Mouse (Mus musculus): Measurements from ENCODE around the gene Arvcf. TPM values are rescaled to one million over a fixed set of nuclear protein-coding genes. Genes with fewer than 3 reads are reported as not detected.

Gene Arvcf
- total RNA-seq, 2 experiments from 2014 or later: 33.2 to 38.6 TPM

- DNase-seq (ENCODE audit: low spot score in 2 of 2): no peak
Observed at GRCm38 (mm10) chr16:18428011-18428515, 80.1 kb downstream of the Arvcf start.

DNA sequence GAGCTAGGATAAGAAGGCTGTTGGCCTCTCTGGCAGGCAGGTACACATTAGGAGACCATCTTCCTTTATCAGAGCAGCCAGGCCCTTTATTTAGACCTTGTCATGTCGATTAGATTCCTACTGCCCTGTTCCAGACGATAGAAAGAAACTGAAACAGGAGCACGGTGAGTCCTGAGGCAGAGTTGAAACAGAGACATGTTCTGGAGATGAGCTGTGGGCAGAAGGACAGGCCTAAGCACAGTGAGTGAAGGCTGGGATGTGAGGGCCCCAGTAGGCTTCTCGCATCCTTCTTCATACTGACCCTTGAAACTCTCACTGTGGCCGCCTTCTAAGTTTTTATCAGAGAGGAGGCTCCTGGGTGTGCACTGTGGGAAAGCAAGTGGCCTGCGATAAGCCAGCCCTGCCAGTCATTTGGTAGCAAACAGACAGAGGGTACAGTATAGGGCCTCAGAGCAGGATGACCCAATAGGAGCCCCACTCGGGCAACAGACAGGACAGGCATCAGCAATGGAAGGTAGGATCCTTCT lies 80.6 kb downstream of the Arvcf start:
- no peak for DNase-seq (ENCODE audit: low spot score in 2 of 2)

- no peak for DNase-seq (ENCODE audit: low spot score in 2 of 2)
Observed at GRCm38 (mm10) chr16:18429641-18430040, 81.7 kb downstream of the Arvcf start.

DNA sequence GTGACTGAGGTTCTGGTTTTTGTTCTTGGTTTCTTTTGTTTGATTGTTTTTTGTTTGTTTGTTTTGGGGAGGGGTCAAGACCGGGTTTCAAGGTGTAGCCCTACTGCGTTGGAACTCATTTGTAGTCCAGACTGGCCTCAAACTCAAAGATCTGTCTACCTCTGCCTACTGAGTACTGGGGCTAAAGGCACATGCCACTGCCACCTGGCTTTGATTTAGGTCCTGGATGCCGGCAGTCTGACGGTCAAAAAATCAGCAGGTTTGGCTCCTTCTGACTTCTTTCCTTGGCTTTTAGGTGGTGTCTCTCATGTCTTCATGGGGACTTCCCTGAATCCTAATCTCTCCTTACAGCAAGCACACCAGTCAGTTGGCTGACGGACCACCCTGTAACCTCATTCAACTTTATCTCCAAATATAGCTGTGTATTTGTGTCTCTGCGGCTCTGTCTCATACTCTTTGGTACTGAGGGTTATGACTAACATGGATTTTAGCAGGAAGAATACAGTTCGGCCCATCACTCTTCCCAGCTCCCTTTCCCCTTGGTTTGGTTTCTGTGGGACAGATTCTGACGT lies 82.7 kb downstream of the Arvcf start:
- no peak for DNase-seq (ENCODE audit: low spot score in 2 of 2)

DNA sequence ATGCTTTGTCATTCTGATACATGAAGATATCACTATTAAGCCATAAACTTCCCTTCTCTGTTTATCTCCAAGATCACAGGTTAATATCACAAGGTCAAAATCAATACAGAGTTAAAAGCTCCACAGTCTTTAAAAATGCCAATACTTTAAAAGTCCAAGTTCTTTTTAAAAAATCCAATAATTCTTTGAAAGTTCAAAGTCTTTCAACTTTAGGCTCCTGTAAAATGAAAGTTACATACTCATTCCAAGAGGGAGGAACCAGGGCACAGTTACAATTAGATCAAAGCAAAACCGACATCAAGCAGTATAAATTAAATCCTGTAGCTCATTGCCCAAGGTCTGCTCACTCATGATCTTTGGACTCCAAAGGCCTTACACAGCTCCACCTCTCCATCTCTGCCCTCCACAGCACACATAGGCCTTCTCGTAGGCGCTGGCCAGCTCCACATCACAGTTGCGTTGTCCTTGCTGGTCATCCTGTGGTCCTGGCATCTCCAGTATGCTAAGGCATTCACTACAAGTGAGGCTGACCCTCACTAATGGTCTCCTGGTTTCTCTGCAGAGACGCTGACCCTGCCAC lies 85.4 kb downstream of the Arvcf start:
- no peak for DNase-seq (ENCODE audit: low spot score in 2 of 2)

DNA sequence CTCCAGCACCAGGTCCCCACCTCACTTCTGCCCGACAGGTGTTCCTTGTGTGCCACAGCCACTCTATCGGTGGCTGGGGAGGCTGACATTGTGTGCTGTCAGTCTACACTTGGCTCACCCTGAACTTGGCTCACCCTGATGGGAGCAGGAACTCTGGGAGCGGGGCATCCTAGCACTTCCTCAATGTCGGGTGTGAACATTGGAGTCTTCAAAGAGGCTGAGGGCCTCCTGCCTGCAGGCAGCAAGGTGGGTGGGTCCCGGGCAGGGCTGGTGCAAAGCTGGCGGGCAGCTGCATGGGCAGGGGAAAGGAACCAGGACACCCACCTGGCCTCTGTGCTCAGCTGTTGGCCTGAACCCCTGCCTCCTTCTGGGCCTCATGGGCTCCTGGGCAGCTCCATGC lies 88.1 kb downstream of the Arvcf start:
- no peak for DNase-seq (ENCODE audit: low spot score in 2 of 2)

DNA sequence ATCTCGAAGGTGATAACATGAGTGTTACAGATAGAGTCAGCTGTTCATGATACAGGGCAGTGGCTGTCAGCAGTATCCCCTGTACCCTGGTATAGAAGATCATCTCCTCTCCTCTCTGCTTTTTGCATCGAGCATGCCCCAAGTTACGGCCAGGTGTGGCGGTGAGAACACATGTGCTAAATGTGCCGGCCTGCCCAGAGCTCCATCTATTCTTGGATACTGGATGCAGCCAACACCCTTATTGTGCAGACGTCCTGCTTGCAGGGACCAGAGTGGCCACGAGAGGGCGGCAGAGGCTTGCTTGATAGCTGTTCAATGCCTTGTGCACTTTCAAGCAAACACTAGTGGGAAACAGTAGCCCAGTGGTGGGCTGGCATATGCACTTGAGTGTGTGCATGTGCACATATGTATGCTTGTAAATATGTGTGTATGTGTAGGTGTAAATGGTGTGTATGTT lies 95.4 kb downstream of the Arvcf start:
- peak; percentile 92 to 100 for DNase-seq (ENCODE audit: low spot score in 2 of 2)

DNA sequence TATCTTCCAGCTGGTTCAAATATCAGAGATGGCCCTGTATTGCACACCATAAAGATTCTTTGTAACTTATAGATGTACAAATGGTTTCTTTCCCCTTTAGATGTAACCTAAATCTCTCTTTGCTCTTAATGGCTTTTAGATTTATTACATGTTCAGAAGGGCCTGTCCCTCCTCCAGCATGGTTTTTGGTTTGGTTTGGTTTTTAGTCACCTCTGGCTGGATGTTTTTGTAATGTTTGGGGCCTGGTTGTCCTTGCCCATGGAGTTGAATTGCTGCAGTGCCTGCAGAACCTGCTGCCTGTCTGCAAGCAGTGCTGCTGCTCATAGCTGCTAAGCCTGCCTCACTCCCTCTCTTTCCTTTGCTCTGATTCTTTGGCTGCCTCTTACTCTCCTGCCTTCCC lies 99.3 kb downstream of the Arvcf start:
- no peak for DNase-seq (ENCODE audit: low spot score in 2 of 2)

- DNase-seq (ENCODE audit: low spot score in 2 of 2): no peak
Observed at GRCm38 (mm10) chr16:18448104-18448503, 100.1 kb downstream of the Arvcf start.

DNA sequence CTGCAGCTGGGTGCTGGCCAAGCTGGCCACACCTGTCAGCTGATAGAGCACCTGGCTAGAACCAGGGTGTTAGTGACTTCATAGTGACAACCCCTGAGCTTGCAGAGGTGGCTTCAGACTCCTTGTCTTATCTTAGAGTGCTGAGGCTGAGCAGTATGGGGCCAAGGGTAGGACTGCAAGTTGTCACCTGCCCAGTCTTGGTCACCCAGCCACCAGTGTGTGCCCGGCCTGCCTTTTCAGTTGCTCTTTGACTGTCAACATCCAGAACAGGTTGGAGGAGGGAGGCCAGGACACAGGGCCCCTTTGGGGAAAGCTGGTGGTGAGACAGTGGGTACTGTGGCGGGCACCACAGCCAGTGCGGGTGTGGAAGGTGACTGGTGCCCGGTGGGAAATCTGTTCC lies 101.0 kb downstream of the Arvcf start:
- no peak for DNase-seq (ENCODE audit: low spot score in 2 of 2)

GRCm38 (mm10) chr16:18451486-18452181 lies 103.7 kb downstream of the Arvcf start:
- DNase-seq (ENCODE audit: low spot score in 2 of 2): peak; percentile 72 to 90

DNA sequence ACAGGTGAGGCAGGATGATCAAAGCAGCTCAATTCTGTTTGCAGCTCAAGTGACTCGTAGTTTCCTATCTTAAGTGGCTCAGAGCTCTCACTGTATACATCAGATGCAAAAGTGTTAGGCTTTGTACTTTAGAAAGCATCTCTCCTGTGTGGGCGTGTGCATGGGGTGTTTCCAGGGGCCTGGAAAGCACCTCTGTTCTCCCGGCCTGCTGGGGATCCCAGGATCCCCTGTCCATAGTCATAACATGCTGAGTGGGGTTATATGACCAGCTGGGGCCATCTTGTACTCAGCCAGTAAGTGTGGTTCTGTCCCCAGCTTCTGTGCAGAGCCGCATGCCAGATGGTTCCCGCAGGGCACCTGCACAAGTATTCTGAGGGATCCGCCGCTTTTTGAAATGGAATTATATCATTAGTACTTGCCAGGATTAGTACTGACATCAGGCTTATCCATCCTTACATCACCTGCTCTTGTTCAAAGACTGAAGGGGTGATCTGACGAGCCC lies 104.4 kb downstream of the Arvcf start:
- DNase-seq (ENCODE audit: low spot score in 2 of 2): peak; percentile 56 to 76

DNA sequence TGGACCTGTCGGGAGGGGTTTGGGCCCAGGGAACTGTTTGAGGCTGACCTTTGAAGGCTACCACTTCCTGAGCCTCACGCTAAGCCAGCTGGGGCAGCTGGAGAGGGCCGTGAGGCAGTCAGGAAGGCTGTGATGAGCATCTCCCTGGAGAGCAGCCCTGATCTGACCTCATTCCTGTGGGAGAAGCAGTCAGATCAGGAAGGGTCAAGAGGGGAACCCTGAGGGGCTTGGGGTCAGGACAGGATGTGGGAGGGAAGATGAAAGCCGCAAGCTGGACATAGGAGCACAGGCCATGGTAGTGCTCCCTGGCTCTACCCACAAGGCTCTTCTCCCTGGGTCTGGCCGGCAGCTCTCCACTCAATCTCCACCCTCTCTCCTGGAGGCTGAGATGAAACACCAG lies 105.9 kb downstream of the Arvcf start:
- DNase-seq (ENCODE audit: low spot score in 2 of 2): no peak

DNA sequence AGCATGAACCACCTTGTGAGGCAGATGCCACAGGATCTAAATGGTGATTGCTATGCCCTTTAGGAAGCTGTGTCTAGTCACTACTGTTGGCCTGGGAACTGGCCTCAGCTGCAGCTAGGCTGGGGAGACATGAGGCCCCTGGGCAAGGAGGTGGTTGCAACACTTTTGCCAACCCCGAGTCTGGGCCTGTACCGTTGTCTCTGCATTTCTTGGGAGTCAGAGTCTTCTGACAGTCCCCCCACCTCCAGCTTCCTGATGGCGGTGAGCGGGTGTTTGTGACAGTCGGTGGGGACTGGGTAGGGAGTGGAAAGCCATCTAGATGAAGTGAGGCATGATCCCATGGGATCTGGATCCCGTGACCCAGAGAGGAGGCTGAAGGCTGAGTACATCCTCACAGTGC lies 107.4 kb downstream of the Arvcf start:
- DNase-seq (ENCODE audit: low spot score in 2 of 2): no peak

Small RNA genes within 50 kb of the gene (microRNA-seq; reads per million reads assigned to microRNA genes)
- gene Gm26219 (0 reads per million in 2 experiments), gene Mir185 (1,651 to 1,898 reads per million in 2 experiments)

Other genes starting within 250 kb of the Arvcf start
- 100 to 1,000 TPM; 108 to 117 TPM for gene Rtn4r, start 220.5 kb upstream of the Arvcf start, total RNA-seq (2021)
- gene Ccdc188, start 130.3 kb upstream of the Arvcf start, total RNA-seq (2021): not detected
- gene Zdhhc8, start 113.0 kb upstream of the Arvcf start, total RNA-seq (2021): 10 to 100 TPM; 69.4 to 75.9 TPM
- 10 to 100 TPM; 50.7 to 53.0 TPM for gene Trmt2a, start 99.5 kb upstream of the Arvcf start, total RNA-seq (2021)
- gene Ranbp1, start 99.5 kb upstream of the Arvcf start, total RNA-seq (2021): 10 to 100 TPM; 88.9 to 95.6 TPM
- gene Gm49776, start 89.9 kb upstream of the Arvcf start, total RNA-seq (2021): not detected
- 10 to 100 TPM; 35.7 to 43.0 TPM for gene Dgcr8, start 58.9 kb upstream of the Arvcf start, total RNA-seq (2021)
- 100 to 1,000 TPM; 102 to 116 TPM for gene Tango2, start 79 bp upstream of the Arvcf start, total RNA-seq (2021)
- 10 to 100 TPM; 15.3 to 22.4 TPM for gene Txnrd2, start 78.2 kb downstream of the Arvcf start, total RNA-seq (2021)
- 10 to 100 TPM; 78.2 to 82.4 TPM for gene Comt, start 78.7 kb downstream of the Arvcf start, total RNA-seq (2021)
- 1 to 10 TPM; 6.3 to 6.9 TPM for gene Gnb1l, start 150.5 kb downstream of the Arvcf start, total RNA-seq (2021)
- gene Rtl10, start 150.7 kb downstream of the Arvcf start, total RNA-seq (2021): 1 to 10 TPM; 9.2 to 9.7 TPM
- gene Tbx1, start 242.5 kb downstream of the Arvcf start, total RNA-seq (2021): 1 to 10 TPM; 1.6 to 2.4 TPM

Data from layer of hippocampus, adult 18-20 months (tissue).